Mouse (Mus musculus): ENCODE data around the gene Slu7.
A peak's percentile ranks its signal among the peaks of the same experiment; 100 is the strongest.

The Slu7 gene

GRCm38 (mm10) chr11:43433254-43434023 lies at the start of gene Slu7:
Slu7 (plus strand) TSS chr11:43433744.
- DNase-seq: peak; percentile 78 to 81

GRCm38 (mm10) chr11:43385055-43385649 lies 48.4 kb upstream of the Slu7 start:
- peak; percentile 77 to 80 for DNase-seq

- DNase-seq: no peak
Observed at GRCm38 (mm10) chr11:43385716-43386115, 47.8 kb upstream of the Slu7 start.

GRCm38 (mm10) chr11:43387004-43387880 lies 46.3 kb upstream of the Slu7 start:
- no peak for DNase-seq

GRCm38 (mm10) chr11:43388122-43389097 lies 45.1 kb upstream of the Slu7 start:
- DNase-seq: peak; percentile 57 to 60

- DNase-seq: no peak
Observed at GRCm38 (mm10) chr11:43389118-43389517, 44.4 kb upstream of the Slu7 start.

- no peak for DNase-seq
Observed at GRCm38 (mm10) chr11:43392757-43393156, 40.8 kb upstream of the Slu7 start.

GRCm38 (mm10) chr11:43393325-43393724 lies 40.2 kb upstream of the Slu7 start:
- no peak for DNase-seq

GRCm38 (mm10) chr11:43395073-43395948 lies 38.2 kb upstream of the Slu7 start:
- peak; percentile 40 to 43 for DNase-seq

- DNase-seq: no peak
Observed at GRCm38 (mm10) chr11:43396246-43396645, 37.3 kb upstream of the Slu7 start.

GRCm38 (mm10) chr11:43396672-43397071 lies 36.9 kb upstream of the Slu7 start:
- no peak for DNase-seq

- no peak for DNase-seq
Observed at GRCm38 (mm10) chr11:43399297-43399696, 34.2 kb upstream of the Slu7 start.

GRCm38 (mm10) chr11:43400131-43400530 lies 33.4 kb upstream of the Slu7 start:
- DNase-seq: no peak

GRCm38 (mm10) chr11:43404150-43404807 lies 29.3 kb upstream of the Slu7 start:
- DNase-seq: no peak

- DNase-seq: no peak
Observed at GRCm38 (mm10) chr11:43408888-43409287, 24.7 kb upstream of the Slu7 start.

- DNase-seq: no peak
Observed at GRCm38 (mm10) chr11:43410291-43410690, 23.3 kb upstream of the Slu7 start.

- peak; percentile 89 to 93 for DNase-seq
Observed at GRCm38 (mm10) chr11:43411413-43411812, 22.1 kb upstream of the Slu7 start.

GRCm38 (mm10) chr11:43412771-43413451 lies 20.6 kb upstream of the Slu7 start:
- peak; percentile 87 to 88 for DNase-seq

GRCm38 (mm10) chr11:43417201-43417600 lies 16.3 kb upstream of the Slu7 start:
- no peak for DNase-seq

- peak; percentile 29 for DNase-seq
Observed at GRCm38 (mm10) chr11:43424386-43424785, 9.2 kb upstream of the Slu7 start.
